In genomic region chr8:71495811-71496210, GRCm38 (mm10) we compare ENCODE assay signal across 10 mouse cellular contexts. TPM values are rescaled to one million over a fixed set of nuclear protein-coding genes. Genes with fewer than 3 reads are reported as not detected.
DNase-seq lines count a peak whose midpoint lies in the region; ATAC-seq and TF ChIP-seq lines count a peak whose summit lies in the region.
"Had no signal": no experiment of that assay in that cellular context is flagged by ENCODE, and none has a peak within 500 bp of the region (broad histone marks: within the 10 kb centered on the region; RNA-seq: fewer than 3 reads in every experiment).

No protein-coding gene starts in this region.

- no peak for TF ChIP-seq EP300 in liver, postnatal 0 days (IDR thresholded peaks at IDR 0.05; ENCODE audit: low read depth)

- H3K79me2 ChIP-seq in liver, adult 2 months (ENCODE audit: control insufficient read depth, insufficient read depth, low read length): no peaks in the 10 kb centered on the region
- no peaks in the 10 kb centered on the region for H3K79me2 ChIP-seq in myocyte (ENCODE audit: control insufficient read depth, insufficient read depth)

- H3K36me3 ChIP-seq in liver, adult 2 months (ENCODE audit: control insufficient read depth, insufficient read depth, low read length): no peaks in the 10 kb centered on the region
- H3K36me3 ChIP-seq in liver, postnatal 0 days (replicated peaks; ENCODE audit: insufficient read depth, low read length): peaks cover 18% of the 10 kb centered on the region
- no peaks in the 10 kb centered on the region for H3K36me3 ChIP-seq in myocyte (ENCODE audit: control insufficient read depth, insufficient read depth)

- intact Hi-C loops in heart, postnatal 10 days (cut with DNase I): loop anchor here (1.0 to 2.0 kb wide), 2 partner anchors 21 to 55 kb away; no protein-coding TSS in a partner anchor

- ATAC-seq in liver, postnatal 0 days: no peak

- TF ChIP-seq CTCF in liver, adult 2 months (IDR thresholded peaks at IDR 0.05; ENCODE audit: low read depth, low read length): no peak
- no peak for TF ChIP-seq CTCF in liver, postnatal 0 days (IDR thresholded peaks at IDR 0.05; ENCODE audit: low read depth)

- H3K4me3 ChIP-seq in liver, adult 2 months (ENCODE audit: insufficient read depth, low read depth, low read length): no peak overlapping the region
- no peak overlapping the region for H3K4me3 ChIP-seq in liver, postnatal 0 days (ENCODE audit: low read depth, low read length)
- no peak overlapping the region for H3K4me3 ChIP-seq in myocyte

- H3ac ChIP-seq in myocyte (ENCODE audit: control insufficient read depth, insufficient read length): no peak overlapping the region

- H3K27me3 ChIP-seq in liver, adult 2 months (ENCODE audit: control insufficient read depth, insufficient read depth, low read length): no peaks in the 10 kb centered on the region
- H3K27me3 ChIP-seq in liver, postnatal 0 days (ENCODE audit: insufficient read depth, low read length): no peaks in the 10 kb centered on the region
- H3K27me3 ChIP-seq in myocyte (ENCODE audit: control insufficient read depth, insufficient read depth, insufficient read length): no peaks in the 10 kb centered on the region

- no peak for TF ChIP-seq POLR2A in liver, adult 2 months (IDR thresholded peaks at IDR 0.05; ENCODE audit: extremely low read depth, insufficient read depth, low read length)
- TF ChIP-seq POLR2A in myocyte (IDR thresholded peaks at IDR 0.05; ENCODE audit: insufficient read length, low read depth): no peak

- peak; percentile 26 for DNase-seq in cerebellum, adult 11 months
- DNase-seq in cerebellum, postnatal 4 days (ENCODE audit: low spot score in 2 of 2): no peak
- no peak for DNase-seq in liver, adult 2 months (ENCODE audit: extremely low read depth, low read depth, low spot score)
- DNase-seq in liver, postnatal 0 days: no peak
- peak; percentile 31 to 48 for DNase-seq in heart, postnatal 10 days
- no peak for DNase-seq in retina, postnatal 1 day
- no peak for DNase-seq in left cerebral cortex, adult 18-20 months (ENCODE audit: low spot score in 2 of 2)
- DNase-seq: right cerebral cortex, adult 18-20 months had no signal

- peaks cover 16% of the 10 kb centered on the region for H3K4me1 ChIP-seq in liver, adult 2 months (ENCODE audit: control insufficient read depth, insufficient read depth, low read length)
- peaks cover 4% of the 10 kb centered on the region; the same call in 1 of the 2 replicates for H3K4me1 ChIP-seq in liver, postnatal 0 days (ENCODE audit: insufficient read depth)

- no peaks in the 10 kb centered on the region for H3K9me3 ChIP-seq in liver, postnatal 0 days (ENCODE audit: low read length)

- no peak overlapping the region for H3K9ac ChIP-seq in liver, adult 2 months (ENCODE audit: low read depth, low read length)
- H3K9ac ChIP-seq in liver, postnatal 0 days (replicated peaks): no peak overlapping the region

- H3K4me2 ChIP-seq in liver, postnatal 0 days (ENCODE audit: low read depth, low read length): no peak overlapping the region
- peak overlapping the region; percentile 62 for H3K4me2 ChIP-seq in myocyte (ENCODE audit: low read depth)

- 55% methylated on average over 5 of the region's 5 CpGs for WGBS in liver, adult 2 months
- 83% methylated on average over 5 of the region's 5 CpGs for WGBS in liver, postnatal 0 days (ENCODE audit: insufficient replicate concordance)

- peak overlapping the region; percentile 53 for H3K27ac ChIP-seq in liver, adult 2 months (replicated peaks; ENCODE audit: insufficient read depth, low read depth, low read length)
- no peak overlapping the region for H3K27ac ChIP-seq in liver, postnatal 0 days (ENCODE audit: low read depth)

TF ChIP-seq in myocyte, 11 proteins besides CTCF, POLR2A, EP300 and RAD21:
- TF ChIP-seq TCF12 (IDR thresholded peaks at IDR 0.05; ENCODE audit: insufficient read depth, poor library complexity, severe bottlenecking) (no peak), MAX (IDR thresholded peaks at IDR 0.05; ENCODE audit: low read depth) (no peak), MYOD1 (IDR thresholded peaks at IDR 0.05; ENCODE audit: control insufficient read depth in 1 of 3, insufficient read length in 2 of 3, low read depth in 2 of 3) (no peak), REST (IDR thresholded peaks at IDR 0.05; ENCODE audit: insufficient read depth, insufficient read length) (no peak), MYOG (IDR thresholded peaks at IDR 0.05; ENCODE audit: control insufficient read depth in 1 of 3, insufficient read depth in 1 of 3, insufficient read length in 2 of 3, low read depth in 2 of 3) (no peak), SRF (IDR thresholded peaks at IDR 0.05; ENCODE audit: control insufficient read depth, insufficient read length, low read depth) (no peak), USF1 (IDR thresholded peaks at IDR 0.05; ENCODE audit: low read depth) (no peak), POLR2AphosphoS2 (IDR thresholded peaks at IDR 0.05; ENCODE audit: insufficient read length, low read depth) (no peak), CEBPB (IDR thresholded peaks at IDR 0.05; ENCODE audit: insufficient read depth, poor library complexity, severe bottlenecking) (no peak), TCF3 (IDR thresholded peaks at IDR 0.05; ENCODE audit: insufficient read length, low read depth) (no peak), E2F4 (IDR thresholded peaks at IDR 0.05; ENCODE audit: insufficient read depth) (no peak)

RNA-seq across cellular contexts. Expression of gene Gtpbp3, which starts 7.9 kb away (rescaled TPM):
- 11.6 and 12.7 TPM in 2 replicates for total RNA-seq in liver, adult 2 months (2014; rRNA removed)
- polyA plus RNA-seq in liver, adult 2 months (2012; rRNA removed): 12.9 and 15.5 TPM in 2 replicates
- 4.5 and 4.9 TPM in 2 replicates for polyA plus RNA-seq in liver, postnatal 0 days (2015; fragmentation: Nextera tagmentation; extraction: Ambion mirVana)
- 10 to 100 TPM; 19.7 to 22.1 TPM for total RNA-seq in heart, postnatal 10 days (2021)
- 17.5 TPM for polyA plus RNA-seq in myocyte (2012; fragmentation: generic; extraction: Trizol)
- 10 to 100 TPM; 29.3 to 36.7 TPM for total RNA-seq in left cerebral cortex, adult 18-20 months (2021)

RNA-seq across cellular contexts. Expression of gene Ano8, which starts 10.0 kb away (rescaled TPM):
- 2.3 and 3.8 TPM in 2 replicates for total RNA-seq in liver, adult 2 months (2014; rRNA removed)
- 3.7 and 5.2 TPM in 2 replicates for polyA plus RNA-seq in liver, adult 2 months (2012; rRNA removed)
- polyA plus RNA-seq in liver, postnatal 0 days (2015; fragmentation: Nextera tagmentation; extraction: Ambion mirVana): 0.14 and 0.27 TPM in 2 replicates
- total RNA-seq in heart, postnatal 10 days (2021): 10 to 100 TPM; 14.6 to 15.3 TPM
- polyA plus RNA-seq in myocyte (2012; fragmentation: generic; extraction: Trizol): 27.5 TPM
- 10 to 100 TPM; 56.2 to 58.6 TPM for total RNA-seq in left cerebral cortex, adult 18-20 months (2021)

RNA-seq across cellular contexts. Expression of gene Plvap, which starts 15.7 kb away (rescaled TPM):
- total RNA-seq in liver, adult 2 months (2014; rRNA removed): 15.3 and 22.8 TPM in 2 replicates
- 128 and 132 TPM in 2 replicates for polyA plus RNA-seq in liver, adult 2 months (2012; rRNA removed)
- 29.1 and 31.1 TPM in 2 replicates for polyA plus RNA-seq in liver, postnatal 0 days (2015; fragmentation: Nextera tagmentation; extraction: Ambion mirVana)
- 10 to 100 TPM; 21.8 to 22.0 TPM for total RNA-seq in heart, postnatal 10 days (2021)
- polyA plus RNA-seq in myocyte (2012; fragmentation: generic; extraction: Trizol): 0.18 TPM
- total RNA-seq in left cerebral cortex, adult 18-20 months (2021): 1 to 10 TPM; 9.4 to 9.5 TPM

RNA-seq across cellular contexts. Expression of gene Dda1, which starts 26.8 kb away (rescaled TPM):
- 7.7 and 8.3 TPM in 2 replicates for total RNA-seq in liver, adult 2 months (2014; rRNA removed)
- polyA plus RNA-seq in liver, adult 2 months (2012; rRNA removed): 32.5 and 34.1 TPM in 2 replicates
- polyA plus RNA-seq in liver, postnatal 0 days (2015; fragmentation: Nextera tagmentation; extraction: Ambion mirVana): 30.3 and 31.0 TPM in 2 replicates
- 10 to 100 TPM; 37.8 to 39.1 TPM for total RNA-seq in heart, postnatal 10 days (2021)
- 117 TPM for polyA plus RNA-seq in myocyte (2012; fragmentation: generic; extraction: Trizol)
- 10 to 100 TPM; 76.7 to 86.1 TPM for total RNA-seq in left cerebral cortex, adult 18-20 months (2021)

RNA-seq across cellular contexts. Expression of gene Ccdc194, which starts 29.7 kb away (rescaled TPM):
- total RNA-seq in liver, adult 2 months (2014; rRNA removed): not detected in 2 replicates
- polyA plus RNA-seq in liver, adult 2 months (2012; rRNA removed): 0.05 TPM in 1 of 2 replicates, not detected in the other
- 0.20 TPM in 1 of 2 replicates, not detected in the other for polyA plus RNA-seq in liver, postnatal 0 days (2015; fragmentation: Nextera tagmentation; extraction: Ambion mirVana)
- total RNA-seq in heart, postnatal 10 days (2021): under 1 TPM in 1 of 2 experiments, not detected in 1; 0.17 TPM
- polyA plus RNA-seq in myocyte (2012; fragmentation: generic; extraction: Trizol): 0.04 TPM
- not detected for total RNA-seq in left cerebral cortex, adult 18-20 months (2021)
- total RNA-seq: left cerebral cortex, postnatal 14 days had no signal

Comparison
In these comparisons a context has a peak if more than half of its experiments do, and no peak if none do; other contexts are left out.
1. DNase-seq: peak in cerebellum, adult 11 months (single experiment) and heart, postnatal 10 days (2 of 2); none in cerebellum, postnatal 4 days (0 of 2), liver, adult 2 months (single experiment), liver, postnatal 0 days (single experiment), retina, postnatal 1 day (single experiment) and left cerebral cortex, adult 18-20 months (0 of 2).